41 mouse cellular contexts compared by ENCODE assay signal in the genomic region with DNA sequence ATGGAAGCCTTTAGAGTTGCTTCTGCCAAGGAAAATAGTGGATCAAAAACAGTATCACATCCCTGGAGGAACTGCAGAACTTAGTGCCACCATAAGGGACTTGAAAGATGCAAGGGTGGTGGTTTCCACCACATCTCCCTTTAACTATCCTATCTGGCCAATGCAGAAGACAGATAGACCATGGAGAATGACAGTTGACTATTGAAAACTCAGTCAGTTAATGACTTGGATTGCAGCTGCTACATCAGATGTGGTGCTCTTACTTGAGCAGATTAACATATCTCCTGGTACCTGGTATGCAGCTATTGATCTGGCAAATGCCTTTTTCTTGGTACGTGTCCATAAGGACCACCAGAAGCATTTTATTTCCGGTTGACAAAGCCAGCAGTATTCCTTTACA. TPM values are rescaled to one million over a fixed set of nuclear protein-coding genes. Genes with fewer than 3 reads are reported as not detected.
"Had no signal": no experiment of that assay in that cellular context is flagged by ENCODE, and none has a peak within 500 bp of the region (broad histone marks: within the 10 kb centered on the region; RNA-seq: fewer than 3 reads in every experiment).

No protein-coding gene starts in this region.

- H3K27me3 ChIP-seq: limb, embryonic 12.5 days; limb, embryonic 13.5 days; limb, embryonic 15.5 days; liver, embryonic 12.5 days; liver, embryonic 13.5 days; liver, embryonic 15.5 days; lung, embryonic 15.5 days; midbrain, embryonic 12.5 days; midbrain, embryonic 13.5 days; midbrain, embryonic 15.5 days; neural tube, embryonic 12.5 days; neural tube, embryonic 13.5 days had no signal

- H3K27ac ChIP-seq: limb, embryonic 10.5 days; limb, embryonic 12.5 days; limb, embryonic 13.5 days; limb, embryonic 15.5 days; liver, embryonic 12.5 days; liver, embryonic 13.5 days; liver, embryonic 14.5 days; liver, embryonic 15.5 days; lung, embryonic 15.5 days; macrophage; midbrain, embryonic 10.5 days; midbrain, embryonic 12.5 days; midbrain, embryonic 13.5 days; midbrain, embryonic 15.5 days; neural tube, embryonic 12.5 days; neural tube, embryonic 13.5 days had no signal

- H3K9me3 ChIP-seq: limb, embryonic 10.5 days; limb, embryonic 12.5 days; limb, embryonic 13.5 days; limb, embryonic 15.5 days; liver, embryonic 12.5 days; liver, embryonic 13.5 days; liver, embryonic 15.5 days; lung, embryonic 15.5 days; midbrain, embryonic 10.5 days; midbrain, embryonic 12.5 days; midbrain, embryonic 13.5 days; midbrain, embryonic 15.5 days; neural tube, embryonic 12.5 days; neural tube, embryonic 13.5 days had no signal

- ATAC-seq: liver, embryonic 12.5 days; liver, postnatal 0 days; lung, postnatal 0 days; midbrain, embryonic 13.5 days; midbrain, embryonic 15.5 days; midbrain, embryonic 16.5 days had no signal

- H3K4me3 ChIP-seq: limb, embryonic 10.5 days; limb, embryonic 12.5 days; limb, embryonic 13.5 days; limb, embryonic 15.5 days; liver, embryonic 12.5 days; liver, embryonic 13.5 days; liver, embryonic 15.5 days; lung, embryonic 15.5 days; megakaryocyte, embryonic 14.5 days; midbrain, embryonic 10.5 days; midbrain, embryonic 12.5 days; midbrain, embryonic 13.5 days; midbrain, embryonic 15.5 days; myocyte; neural tube, embryonic 12.5 days; neural tube, embryonic 13.5 days had no signal

- H3K4me1 ChIP-seq: limb, embryonic 10.5 days; limb, embryonic 12.5 days; limb, embryonic 13.5 days; limb, embryonic 15.5 days; liver, embryonic 12.5 days; liver, embryonic 13.5 days; liver, embryonic 15.5 days; lung, embryonic 15.5 days; midbrain, embryonic 10.5 days; midbrain, embryonic 12.5 days; midbrain, embryonic 13.5 days; midbrain, embryonic 15.5 days; neural tube, embryonic 12.5 days; neural tube, embryonic 13.5 days had no signal

- DNase-seq: left cerebral cortex, postnatal 4 days; liver; liver, embryonic 13.5 days; liver, postnatal 0 days; lung, adult 18-20 months; lung, adult 2 months; lung, embryonic 14.5 days; lung, postnatal 10 days; lung, postnatal 36 days; lung, postnatal 4 days; midbrain, embryonic 14.5 days had no signal

- H3K4me2 ChIP-seq: limb, embryonic 12.5 days; limb, embryonic 13.5 days; limb, embryonic 15.5 days; liver, embryonic 11.5 days; liver, embryonic 12.5 days; liver, embryonic 13.5 days; liver, embryonic 15.5 days; lung, embryonic 14.5 days; lung, embryonic 15.5 days; midbrain, embryonic 11.5 days; midbrain, embryonic 12.5 days; midbrain, embryonic 13.5 days; midbrain, embryonic 15.5 days; neural tube, embryonic 12.5 days; neural tube, embryonic 13.5 days had no signal

- H3K9ac ChIP-seq: limb, embryonic 12.5 days; limb, embryonic 13.5 days; limb, embryonic 15.5 days; liver, embryonic 12.5 days; liver, embryonic 13.5 days; liver, embryonic 14.5 days; liver, embryonic 15.5 days; liver, postnatal 0 days; lung, embryonic 14.5 days; lung, embryonic 15.5 days; midbrain, embryonic 12.5 days; midbrain, embryonic 13.5 days; midbrain, embryonic 15.5 days; neural tube, embryonic 12.5 days; neural tube, embryonic 13.5 days had no signal

- H3K36me3 ChIP-seq: limb, embryonic 10.5 days; limb, embryonic 12.5 days; limb, embryonic 13.5 days; limb, embryonic 15.5 days; liver, embryonic 12.5 days; liver, embryonic 13.5 days; liver, embryonic 15.5 days; lung, embryonic 15.5 days; midbrain, embryonic 10.5 days; midbrain, embryonic 12.5 days; midbrain, embryonic 13.5 days; midbrain, embryonic 15.5 days; neural tube, embryonic 12.5 days; neural tube, embryonic 13.5 days had no signal

RNA-seq across cellular contexts. Expression of a gene that starts 16.5 kb away (rescaled TPM):
- total RNA-seq: left cerebral cortex, postnatal 25 days; liver, adult 2 months; megakaryocyte, adult 5-6 weeks; midbrain, postnatal 0 days; monocyte, adult 5-6 weeks had no signal
- polyA plus RNA-seq: limb, embryonic 10.5 days; limb, embryonic 11.5 days; limb, embryonic 12.5 days; limb, embryonic 13.5 days; limb, embryonic 15.5 days; liver, adult 2 months; liver, embryonic 11.5 days; liver, embryonic 12.5 days; liver, embryonic 13.5 days; liver, embryonic 15.5 days; liver, embryonic 16.5 days; lung, adult 2 months; lung, embryonic 14.5 days; lung, embryonic 15.5 days; lung, embryonic 16.5 days; macrophage; midbrain, embryonic 10.5 days; midbrain, embryonic 11.5 days; midbrain, embryonic 12.5 days; midbrain, embryonic 16.5 days; neural tube, embryonic 11.5 days; neural tube, embryonic 12.5 days had no signal
